Mouse (Mus musculus) G1E (cell line): ENCODE data around the gene Pcsk4. TPM values are rescaled to one million over a fixed set of nuclear protein-coding genes. Genes with fewer than 3 reads are reported as not detected.

ENCODE experiments used
- ATAC-seq: 2 replicates; pipeline ENCODE4 v1.8.0; 2016; ENCODE audit warnings: mild to moderate bottlenecking; ENCODE audit not compliant: insufficient number of reproducible peaks, poor library complexity, low FRiP score, severe bottlenecking; ENCODE audit errors: extremely low read depth
- DNase-seq: peaks from one replicate; pipeline ENCODE4 v3.0.0; 2012; ENCODE audit warnings: low spot score
- H3K27me3 ChIP-seq: 2 replicates; pipeline ENCODE4 v1.6.1; 2012; ENCODE audit warnings: mild to moderate bottlenecking, low read length, inconsistent platforms; ENCODE audit not compliant: insufficient read depth
- H3K36me3 ChIP-seq: replicated peaks from 2 replicates; pipeline ENCODE3; 2012; ENCODE audit warnings: mild to moderate bottlenecking, inconsistent platforms
- H3K4me1 ChIP-seq: 2 replicates; pipeline ENCODE4 v1.6.1; 2012; ENCODE audit warnings: low read depth, low read length, inconsistent platforms, mixed read lengths; ENCODE audit not compliant: insufficient read depth
- H3K4me3 ChIP-seq: 2 replicates; pipeline ENCODE4 v1.5.1; 2012; ENCODE audit warnings: low read depth, mild to moderate bottlenecking, inconsistent platforms, low read length, moderate library complexity, mixed read lengths
- H3K9me3 ChIP-seq: replicated peaks from 2 replicates; pipeline ENCODE4 v1.6.1; 2012; ENCODE audit warnings: inconsistent platforms
- CTCF ChIP-seq: IDR thresholded peaks from 2 replicates; pipeline ENCODE4 v1.5.1; 2012; ENCODE audit warnings: low read depth, low read length, inconsistent platforms, mixed read lengths
- GATA1 ChIP-seq: IDR thresholded peaks from 2 replicates; pipeline ENCODE4 v1.6.1; 2012; ENCODE audit warnings: borderline replicate concordance, low read length, inconsistent platforms, mixed read lengths
- GATA2 ChIP-seq: IDR thresholded peaks from 2 replicates; pipeline ENCODE4 v1.6.1; 2012; ENCODE audit warnings: low read depth, low read length, inconsistent platforms, borderline replicate concordance
- POLR2AphosphoS5 ChIP-seq: IDR thresholded peaks from 2 replicates; pipeline ENCODE4 v1.6.1; 2012; ENCODE audit warnings: low read depth, low read length, inconsistent platforms; ENCODE audit not compliant: insufficient replicate concordance
- TAL1 ChIP-seq: conservative IDR thresholded peaks from 2 replicates; pipeline ENCODE4 v1.6.1; 2012; ENCODE audit warnings: low read depth, low read length, inconsistent platforms, mixed read lengths
- polyA plus RNA-seq: library from polyadenylated mRNA; stranded (reverse); fragments of >175 nt; gene quantifications from 2 replicates; pipeline ENCODE4 v1.2.3, GENCODE M21; 2012
- total RNA-seq, 2 experiments: library from RNA; stranded (forward) in 1 of 2; stranded (reverse) in 1 of 2; fragments of 200-1000 nt in 1 of 2; fragments of >200 nt in 1 of 2; fragmentation: Nextera tagmentation in 1 of 2; gene quantifications; 2 replicates each; pipeline ENCODE4 v1.2.3; 2014 to 2017

Gene Pcsk4
- total and polyA plus RNA-seq, 3 experiments = 0.87 to 12.4 (median 6.7) TPM

DNA sequence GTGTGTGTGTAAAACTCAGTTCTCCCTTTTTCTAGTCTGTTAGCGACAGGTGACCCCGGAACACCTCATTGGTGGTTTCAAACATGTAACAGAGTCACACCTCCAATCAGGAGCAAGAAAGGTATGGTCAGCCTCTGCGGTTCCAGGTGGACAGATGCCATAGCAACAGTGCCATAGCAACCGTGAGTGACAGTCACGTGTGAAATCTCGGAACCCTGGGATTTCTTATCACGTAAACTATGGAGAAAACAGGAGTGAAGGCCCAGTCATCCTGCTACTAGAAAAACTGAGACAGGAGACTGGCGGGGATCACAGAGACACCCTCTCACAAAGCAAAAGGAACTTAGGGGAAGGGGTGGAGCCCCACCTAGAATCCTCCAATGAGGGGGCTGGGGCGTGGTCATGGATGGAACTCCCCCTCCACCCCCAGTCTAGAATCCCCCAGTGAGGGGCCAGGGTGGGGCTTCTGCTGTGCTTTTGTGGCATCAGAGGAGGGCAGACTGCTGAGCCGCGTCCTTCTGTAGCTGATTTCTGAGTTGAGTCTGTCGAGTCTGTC is 42.2 kb upstream of the Pcsk4 start:
- peaks cover 44% of the 10 kb centered on the region for H3K27me3 ChIP-seq
- ATAC-seq = no peak
- H3K36me3 ChIP-seq = no peaks in the 10 kb centered on the region
- DNase-seq = peak; percentile 39
- H3K9me3 ChIP-seq = peaks cover 7% of the 10 kb centered on the region
- H3K4me1 ChIP-seq = peaks cover 33% of the 10 kb centered on the region
- no peak for TF ChIP-seq POLR2AphosphoS5
- no peak for TF ChIP-seq CTCF
- no peak overlapping the region for H3K4me3 ChIP-seq

DNA sequence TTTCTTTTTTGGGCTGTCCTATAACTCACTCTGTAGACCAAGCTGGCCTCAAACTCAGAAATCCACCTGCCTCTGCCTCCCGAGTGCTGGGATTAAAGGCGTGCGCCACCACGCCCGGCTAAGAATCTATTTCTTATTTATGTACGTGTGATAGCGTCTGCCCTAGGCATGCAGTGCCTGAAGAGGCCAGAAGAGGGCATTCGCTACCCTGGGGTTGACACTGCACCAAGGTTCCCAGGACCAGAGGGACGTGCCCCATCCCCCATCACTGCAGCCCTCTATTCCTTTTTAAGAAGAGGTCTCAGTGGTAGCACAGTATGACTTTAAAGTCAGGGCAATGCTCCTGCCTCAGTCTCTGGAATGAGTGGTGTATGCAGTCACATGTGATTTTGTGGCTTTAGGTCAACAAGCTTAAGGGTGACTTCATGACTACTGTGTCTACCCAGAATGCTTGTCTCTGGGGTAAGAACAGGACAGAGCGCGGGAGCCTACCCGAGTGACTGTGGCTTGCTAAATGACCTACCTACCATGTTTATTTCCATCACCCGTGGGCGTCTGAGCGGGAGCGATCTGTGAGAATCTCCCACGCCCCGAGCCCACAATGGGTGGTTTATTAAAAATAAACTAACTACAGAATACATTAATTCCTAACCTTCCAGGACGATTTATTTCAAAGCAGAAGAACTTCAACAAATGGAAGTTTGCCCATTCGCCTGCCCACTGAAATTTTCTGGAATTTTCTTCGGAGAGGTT is 40.9 kb upstream of the Pcsk4 start:
- no peak for ATAC-seq
- Histone ChIP-seq H3K4me1 (peaks cover 33% of the 10 kb centered on the region), H3K27me3 (peaks cover 53% of the 10 kb centered on the region)

DNA sequence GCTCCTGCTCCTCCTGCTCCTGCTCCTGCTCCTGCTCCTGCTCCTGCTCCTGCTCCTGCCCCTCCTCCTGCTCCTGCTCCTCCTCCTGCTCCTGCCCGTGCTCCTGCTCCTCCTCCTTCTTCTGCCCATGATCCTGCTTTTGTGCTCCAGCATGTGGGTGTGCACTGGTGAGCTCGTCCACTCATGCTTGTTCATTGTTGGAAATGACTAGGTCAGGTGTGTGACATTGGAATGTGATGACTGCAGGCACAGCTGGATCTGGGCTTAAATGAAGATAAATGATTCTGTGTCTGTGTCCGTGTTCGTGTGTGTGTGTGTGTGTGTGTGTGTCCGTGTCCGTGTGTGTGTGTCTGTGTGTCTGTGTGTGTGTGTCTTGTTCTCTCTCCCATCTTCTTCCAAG is 39.1 kb upstream of the Pcsk4 start:
- ATAC-seq (no peak), DNase-seq (no peak)
- Histone ChIP-seq H3K4me3 (no peak overlapping the region), H3K36me3 (no peaks in the 10 kb centered on the region), H3K9me3 (peaks cover 7% of the 10 kb centered on the region), H3K4me1 (peaks cover 33% of the 10 kb centered on the region), H3K27me3 (peaks cover 68% of the 10 kb centered on the region)
- TF ChIP-seq TAL1 (no peak), POLR2AphosphoS5 (no peak), GATA1 (no peak), CTCF (no peak), GATA2 (no peak)

More for the DNA sequence above, 40.9 kb upstream of the Pcsk4 start:
- TF ChIP-seq CTCF (peak; percentile 6; the same call in 1 of the 2 replicates), TAL1 (no peak)
- no peak for DNase-seq
- H3K9me3 ChIP-seq = peaks cover 7% of the 10 kb centered on the region
- H3K4me3 ChIP-seq = no peak overlapping the region
- no peaks in the 10 kb centered on the region for H3K36me3 ChIP-seq

DNA sequence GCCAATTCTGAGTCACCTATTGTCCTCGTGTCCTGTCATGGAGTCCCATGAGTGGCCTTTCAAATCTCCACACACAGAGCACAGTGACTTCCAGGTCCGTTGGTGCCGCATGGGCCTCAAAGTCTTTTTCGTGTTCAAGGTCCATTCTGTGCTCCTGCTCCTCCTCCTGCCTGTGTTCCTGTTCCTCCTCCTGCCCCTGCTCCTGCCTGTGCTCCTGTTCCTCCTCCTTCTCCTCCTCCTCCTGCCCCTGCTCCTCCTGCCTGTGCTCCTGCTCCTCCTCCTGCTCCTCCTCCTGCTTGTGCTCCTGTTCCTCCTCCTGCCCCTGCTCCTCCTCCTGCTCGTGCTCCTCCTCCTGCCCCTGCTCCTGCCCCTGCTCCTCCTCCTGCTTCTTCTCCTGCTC is 38.7 kb upstream of the Pcsk4 start:
- no peak for TF ChIP-seq GATA2
- TF ChIP-seq GATA1 = no peak
- no peak for TF ChIP-seq TAL1
- TF ChIP-seq CTCF = no peak
- TF ChIP-seq POLR2AphosphoS5 = no peak
- no peak for ATAC-seq
- no peak for DNase-seq
- H3K4me1 ChIP-seq = peaks cover 33% of the 10 kb centered on the region
- no peaks in the 10 kb centered on the region for H3K36me3 ChIP-seq
- H3K27me3 ChIP-seq = peaks cover 67% of the 10 kb centered on the region
- peaks cover 7% of the 10 kb centered on the region for H3K9me3 ChIP-seq
- no peak overlapping the region for H3K4me3 ChIP-seq

- peaks cover 73% of the 10 kb centered on the region for H3K27me3 ChIP-seq
- peaks cover 14% of the 10 kb centered on the region for H3K9me3 ChIP-seq
- DNase-seq (no peak), ATAC-seq (no peak)
- no peaks in the 10 kb centered on the region for H3K36me3 ChIP-seq
- H3K4me1 ChIP-seq = peaks cover 13% of the 10 kb centered on the region
- TF ChIP-seq POLR2AphosphoS5 (no peak), TAL1 (no peak), GATA2 (no peak), GATA1 (no peak), CTCF (no peak)
- H3K4me3 ChIP-seq = no peak overlapping the region
Observed at GRCm38 (mm10) chr10:80365736-80366135, 36.4 kb upstream of the Pcsk4 start.

GRCm38 (mm10) chr10:80363734-80364133 is 34.4 kb upstream of the Pcsk4 start:
- H3K27me3 ChIP-seq = peaks cover 79% of the 10 kb centered on the region
- H3K4me3 ChIP-seq = no peak overlapping the region
- peaks cover 14% of the 10 kb centered on the region for H3K9me3 ChIP-seq
- ATAC-seq = no peak
- no peak for DNase-seq
- no peaks in the 10 kb centered on the region for H3K36me3 ChIP-seq
- no peak for TF ChIP-seq GATA1
- TF ChIP-seq GATA2 = no peak
- no peak for TF ChIP-seq POLR2AphosphoS5
- TF ChIP-seq TAL1 = no peak
- no peak for TF ChIP-seq CTCF
- peaks cover 6% of the 10 kb centered on the region for H3K4me1 ChIP-seq
